Mouse (Mus musculus) regulatory T cell (primary cell): Measurements from ENCODE around the gene Gm7168.
"Not testable (repeated sequence)": the region's sequence is repeated elsewhere in the genome, so short reads cannot be mapped to it uniquely, and the experiment has no call there.

Experiments used
- in situ Hi-C: fragments of 300-600 bp; cut with MboI, MseI; formaldehyde crosslinking; loops from one replicate; pipeline ENCODE4 v1.15.1; 2025; ENCODE audit warnings: high pct_unique_total_duplicates

Gene Gm7168

GRCm38 (mm10) chr17:13970796-13971195, 22.6 kb downstream of the Gm7168 start:
- in situ Hi-C loops, result not testable (repeated sequence)

- in situ Hi-C loops, result no loop called here
These were observed 39.5 kb downstream of the Gm7168 start for GRCm38 (mm10) chr17:13987690-13988089.

- in situ Hi-C loops, result not testable (repeated sequence)
These were observed 45.3 kb downstream of the Gm7168 start for GRCm38 (mm10) chr17:13993425-13993824.
